Mouse (Mus musculus) embryonic fibroblast, embryonic 13.5 days (primary cell): ENCODE results near the gene Fem1b.

Experiments used
- CTCF ChIP-seq: IDR thresholded peaks from 2 replicates; pipeline ENCODE4 v1.5.1; 2011; ENCODE audit warnings: mild to moderate bottlenecking, control low read depth, low read length, moderate library complexity, borderline replicate concordance; ENCODE audit not compliant: insufficient read depth
- POLR2A ChIP-seq: IDR thresholded peaks from 2 replicates; pipeline ENCODE4 v1.6.1; 2011; ENCODE audit warnings: low read depth, mild to moderate bottlenecking, control low read depth, low read length, moderate library complexity

- TF ChIP-seq POLR2A (no peak), CTCF (no peak)
These were observed 36.3 kb downstream of the Fem1b start for GRCm38 (mm10) chr9:62775464-62775863.
